Mouse (Mus musculus) kidney, adult 2 months (tissue): Measurements from ENCODE around the gene Ninl.

Experiments
- CTCF ChIP-seq: fragments of 200-500 bp; conservative IDR thresholded peaks from 2 replicates; pipeline ENCODE4 v1.5.1; 2011; ENCODE audit warnings: low read depth, mild to moderate bottlenecking, control low read depth, low read length, moderate library complexity, mixed read lengths; ENCODE audit not compliant: insufficient read depth, insufficient read length
- POLR2A ChIP-seq: fragments of 200-500 bp; IDR thresholded peaks from one replicate; pipeline ENCODE4 v1.6.1; 2011; ENCODE audit warnings: low read depth, low read length, control low read depth

DNA sequence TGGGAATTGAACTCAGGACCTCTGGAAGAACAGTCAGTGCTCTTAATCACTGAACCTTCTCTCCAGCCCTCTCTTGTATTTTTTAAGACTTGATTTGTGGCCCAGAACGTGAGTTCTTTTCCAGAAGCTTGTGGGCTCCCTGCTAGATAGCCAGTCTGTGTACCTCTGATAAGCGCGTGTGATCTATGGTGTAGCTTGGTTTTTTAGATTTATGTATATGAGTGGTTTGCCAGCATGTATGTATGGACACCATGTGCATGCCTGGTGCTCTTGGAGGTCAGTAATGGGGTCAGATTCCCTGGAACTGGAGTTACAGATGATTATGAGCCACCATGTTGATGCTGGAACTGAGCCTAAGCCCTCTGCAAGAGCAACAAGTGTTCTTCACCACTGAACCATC lies 118.6 kb downstream of the Ninl start:
- TF ChIP-seq CTCF (no peak), POLR2A (no peak)
